Mouse (Mus musculus) stomach, embryonic 15.5 days (tissue): ENCODE measurements around the gene Olfr419. TPM values are rescaled to one million over a fixed set of nuclear protein-coding genes. Genes with fewer than 3 reads are reported as not detected.

Source experiments
- ATAC-seq: fragments of 200-750 bp; cut with Nextera tagmentation; 2 replicates; pipeline ENCODE4 v1.8.0; 2017; ENCODE audit warnings: low read depth, moderate number of reproducible peaks, moderate TSS enrichment; ENCODE audit not compliant: insufficient read depth, low FRiP score
- H3K27ac ChIP-seq: fragments of 300-500 bp; sonication (generic); 2 replicates; pipeline ENCODE4 v1.5.1; 2015; ENCODE audit warnings: mild to moderate bottlenecking, inconsistent platforms
- H3K27me3 ChIP-seq: fragments of 300-500 bp; sonication (generic); replicated peaks from 2 replicates; pipeline ENCODE4 v1.6.1; 2015; ENCODE audit warnings: inconsistent platforms
- H3K36me3 ChIP-seq: fragments of 300-500 bp; sonication (generic); 2 replicates; pipeline ENCODE4 v1.6.1; 2015; ENCODE audit warnings: inconsistent platforms
- H3K4me1 ChIP-seq: fragments of 300-500 bp; sonication (generic); 2 replicates; pipeline ENCODE4 v1.6.1; 2015; ENCODE audit warnings: inconsistent platforms
- H3K4me2 ChIP-seq: fragments of 300-500 bp; sonication (generic); 2 replicates; pipeline ENCODE4 v1.6.1; 2015; ENCODE audit warnings: mild to moderate bottlenecking, inconsistent platforms
- H3K4me3 ChIP-seq: fragments of 300-500 bp; sonication (generic); replicated peaks from 2 replicates; pipeline ENCODE4 v1.5.1; 2015; ENCODE audit warnings: inconsistent platforms
- H3K9ac ChIP-seq: fragments of 300-500 bp; sonication (generic); 2 replicates; pipeline ENCODE4 v1.6.1; 2015; ENCODE audit warnings: inconsistent platforms
- H3K9me3 ChIP-seq: fragments of 300-500 bp; sonication (generic); 2 replicates; pipeline ENCODE4 v1.6.1; 2016; ENCODE audit warnings: inconsistent platforms
- WGBS: fragments of 180-500 bp; shearing (Covaris S2); methylation state at CpG from one replicate; pipeline ENCODE4 v1.1.7; 2015; 5-methylcytosine and 5-hydroxymethylcytosine counted together
- polyA plus RNA-seq: library from polyadenylated mRNA; unstranded; fragments of >200 nt; fragmentation: Nextera tagmentation; extraction: Ambion mirVana; gene quantifications from 2 replicates; pipeline ENCODE4 v1.2.1, GENCODE M21; 2015

The Olfr419 gene
- not detected in 2 replicates for polyA plus RNA-seq

- no peaks in the 10 kb centered on the region for H3K4me1 ChIP-seq
- no peak within 1 kb of the TSS for H3K27ac ChIP-seq
- 73% methylated on average over 3 of the region's 3 CpGs for WGBS
- H3K27me3 ChIP-seq, result no peaks in the 10 kb centered on the region
- no peak within 1 kb of the TSS for H3K9ac ChIP-seq
- H3K9me3 ChIP-seq, result no peaks in the 10 kb centered on the region
- no peak for ATAC-seq
- no peak within 1 kb of the TSS for H3K4me3 ChIP-seq
- no peak within 1 kb of the TSS for H3K4me2 ChIP-seq
- no peaks in the 10 kb centered on the region for H3K36me3 ChIP-seq
Measured at GRCm38 (mm10) chr1:174251961-174252360, at the start of gene Olfr419. Olfr419 (minus strand) TSS chr1:174252061.

GRCm38 (mm10) chr1:174270643-174271042, 18.8 kb upstream of the Olfr419 start:
- ATAC-seq, result no peak
- Histone ChIP-seq H3K4me1 (no peaks in the 10 kb centered on the region), H3K27me3 (no peaks in the 10 kb centered on the region), H3K4me2 (no peak overlapping the region), H3K9ac (no peak overlapping the region), H3K4me3 (no peak overlapping the region), H3K27ac (no peak overlapping the region), H3K9me3 (no peaks in the 10 kb centered on the region), H3K36me3 (no peaks in the 10 kb centered on the region)
- WGBS, result 77% methylated on average over 3 of the region's 3 CpGs

GRCm38 (mm10) chr1:174269162-174269561, 17.3 kb upstream of the Olfr419 start:
- no peaks in the 10 kb centered on the region for H3K36me3 ChIP-seq
- no peak overlapping the region for H3K4me2 ChIP-seq
- no peak overlapping the region for H3K4me3 ChIP-seq
- H3K4me1 ChIP-seq, result no peaks in the 10 kb centered on the region
- H3K9me3 ChIP-seq, result no peaks in the 10 kb centered on the region
- H3K27ac ChIP-seq, result no peak overlapping the region
- no peak overlapping the region for H3K9ac ChIP-seq
- ATAC-seq, result no peak
- WGBS, result 58% methylated on average over 4 of the region's 4 CpGs
- no peaks in the 10 kb centered on the region for H3K27me3 ChIP-seq

GRCm38 (mm10) chr1:174267816-174268215, 16.0 kb upstream of the Olfr419 start:
- ATAC-seq, result no peak
- Histone ChIP-seq H3K4me1 (no peaks in the 10 kb centered on the region), H3K9me3 (no peaks in the 10 kb centered on the region), H3K36me3 (no peaks in the 10 kb centered on the region), H3K9ac (no peak overlapping the region), H3K27ac (no peak overlapping the region), H3K4me3 (no peak overlapping the region), H3K4me2 (no peak overlapping the region), H3K27me3 (no peaks in the 10 kb centered on the region)
- 71% methylated on average over 4 of the region's 4 CpGs for WGBS

GRCm38 (mm10) chr1:174250376-174250775, 1.5 kb downstream of the Olfr419 start:
- ATAC-seq, result no peak
- H3K27ac ChIP-seq, result no peak overlapping the region

GRCm38 (mm10) chr1:174247170-174247569, 4.7 kb downstream of the Olfr419 start:
- no peak overlapping the region for H3K27ac ChIP-seq
- 90% methylated on average over 6 of the region's 6 CpGs for WGBS
- no peak overlapping the region for H3K9ac ChIP-seq
- no peak for ATAC-seq
- no peaks in the 10 kb centered on the region for H3K36me3 ChIP-seq
- H3K4me2 ChIP-seq, result no peak overlapping the region
- no peak overlapping the region for H3K4me3 ChIP-seq
- H3K4me1 ChIP-seq, result no peaks in the 10 kb centered on the region
- H3K9me3 ChIP-seq, result no peaks in the 10 kb centered on the region
- no peaks in the 10 kb centered on the region for H3K27me3 ChIP-seq

More at GRCm38 (mm10) chr1:174250376-174250775, 1.5 kb downstream of the Olfr419 start:
- no peak overlapping the region for H3K9ac ChIP-seq
- H3K9me3 ChIP-seq, result no peaks in the 10 kb centered on the region
- no peak overlapping the region for H3K4me2 ChIP-seq
- no peaks in the 10 kb centered on the region for H3K36me3 ChIP-seq
- no peak overlapping the region for H3K4me3 ChIP-seq
- H3K4me1 ChIP-seq, result no peaks in the 10 kb centered on the region
- 83% methylated on average over 2 of the region's 2 CpGs for WGBS
- H3K27me3 ChIP-seq, result no peaks in the 10 kb centered on the region

- H3K9me3 ChIP-seq, result no peaks in the 10 kb centered on the region
- no peaks in the 10 kb centered on the region for H3K27me3 ChIP-seq
- H3K9ac ChIP-seq, result no peak overlapping the region
- 87% methylated on average over 1 of the region's 1 CpGs for WGBS
- H3K4me3 ChIP-seq, result no peak overlapping the region
- ATAC-seq, result no peak
- no peak overlapping the region for H3K27ac ChIP-seq
- no peak overlapping the region for H3K4me2 ChIP-seq
- no peaks in the 10 kb centered on the region for H3K36me3 ChIP-seq
- no peaks in the 10 kb centered on the region for H3K4me1 ChIP-seq
Measured at GRCm38 (mm10) chr1:174246080-174246479, 5.8 kb downstream of the Olfr419 start.

GRCm38 (mm10) chr1:174244621-174245020, 7.2 kb downstream of the Olfr419 start:
- no peaks in the 10 kb centered on the region for H3K4me1 ChIP-seq
- no peak overlapping the region for H3K4me2 ChIP-seq
- H3K27me3 ChIP-seq, result no peaks in the 10 kb centered on the region
- no peak overlapping the region for H3K4me3 ChIP-seq
- WGBS, result 80% methylated on average over 2 of the region's 2 CpGs
- H3K9me3 ChIP-seq, result no peaks in the 10 kb centered on the region
- H3K9ac ChIP-seq, result no peak overlapping the region
- no peaks in the 10 kb centered on the region for H3K36me3 ChIP-seq
- no peak overlapping the region for H3K27ac ChIP-seq
- ATAC-seq, result no peak

- no peak overlapping the region for H3K4me2 ChIP-seq
- no peak overlapping the region for H3K27ac ChIP-seq
- ATAC-seq, result no peak
- no peaks in the 10 kb centered on the region for H3K27me3 ChIP-seq
- H3K4me3 ChIP-seq, result no peak overlapping the region
- H3K9me3 ChIP-seq, result no peaks in the 10 kb centered on the region
- 82% methylated on average over 4 of the region's 4 CpGs for WGBS
- no peaks in the 10 kb centered on the region for H3K4me1 ChIP-seq
- no peaks in the 10 kb centered on the region for H3K36me3 ChIP-seq
- no peak overlapping the region for H3K9ac ChIP-seq
Measured at GRCm38 (mm10) chr1:174239916-174240315, 11.9 kb downstream of the Olfr419 start.

GRCm38 (mm10) chr1:174216528-174217204, 35.2 kb downstream of the Olfr419 start:
- no peak for ATAC-seq
- 74% methylated on average over 8 of the region's 8 CpGs for WGBS
- no peaks in the 10 kb centered on the region for H3K36me3 ChIP-seq

GRCm38 (mm10) chr1:174215270-174216038, 36.4 kb downstream of the Olfr419 start:
- ATAC-seq, result no peak

More at GRCm38 (mm10) chr1:174216528-174217204, 35.2 kb downstream of the Olfr419 start:
- no peaks in the 10 kb centered on the region for H3K9me3 ChIP-seq
- no peaks in the 10 kb centered on the region for H3K4me1 ChIP-seq
- no peaks in the 10 kb centered on the region for H3K27me3 ChIP-seq
- no peak overlapping the region for H3K4me2 ChIP-seq
- no peak overlapping the region for H3K27ac ChIP-seq
- no peak overlapping the region for H3K4me3 ChIP-seq
- no peak overlapping the region for H3K9ac ChIP-seq

GRCm38 (mm10) chr1:174212286-174212685, 39.6 kb downstream of the Olfr419 start:
- no peaks in the 10 kb centered on the region for H3K36me3 ChIP-seq
- H3K9ac ChIP-seq, result no peak overlapping the region
- no peak overlapping the region for H3K4me2 ChIP-seq
- no peak overlapping the region for H3K27ac ChIP-seq
- WGBS, result 68% methylated on average over 5 of the region's 5 CpGs
- H3K4me3 ChIP-seq, result no peak overlapping the region
- no peaks in the 10 kb centered on the region for H3K4me1 ChIP-seq
- no peak for ATAC-seq
- no peaks in the 10 kb centered on the region for H3K9me3 ChIP-seq
- no peaks in the 10 kb centered on the region for H3K27me3 ChIP-seq

More at GRCm38 (mm10) chr1:174215270-174216038, 36.4 kb downstream of the Olfr419 start:
- Histone ChIP-seq H3K4me1 (no peaks in the 10 kb centered on the region), H3K9ac (no peak overlapping the region), H3K9me3 (no peaks in the 10 kb centered on the region), H3K4me3 (no peak overlapping the region), H3K27me3 (no peaks in the 10 kb centered on the region), H3K4me2 (no peak overlapping the region), H3K36me3 (no peaks in the 10 kb centered on the region), H3K27ac (no peak overlapping the region)
- WGBS, result 69% methylated on average over 8 of the region's 8 CpGs
